Mouse (Mus musculus) heart, postnatal 36 days (tissue): ENCODE measurements around the gene Ap1g2. TPM values are rescaled to one million over a fixed set of nuclear protein-coding genes. Genes with fewer than 3 reads are reported as not detected.
A peak's percentile ranks its signal among the peaks of the same experiment; 100 is the strongest.

ENCODE experiments used
- DNase-seq, 2 experiments: peaks; one replicate each; pipeline ENCODE4 v3.0.0; 2021 to 2022
- intact Hi-C: fragments of 180-260 bp; cut with DNase I; formaldehyde crosslinking; loops from one replicate; pipeline ENCODE4 v1.15.1; 2025
- total RNA-seq, 2 experiments: library from RNA; stranded (reverse); gene quantifications; 2 replicates each; pipeline ENCODE4 v1.2.3; 2021

Gene Ap1g2
- 1 to 10 TPM; 3.9 to 6.2 TPM for total RNA-seq

GRCm38 (mm10) chr14:55105836-55106809 is at the start of gene Ap1g2:
Ap1g2 (minus strand) TSS chr14:55106593.
- DNase-seq = peak; percentile 81 to 88
- intact Hi-C loops = no loop called here

DNA sequence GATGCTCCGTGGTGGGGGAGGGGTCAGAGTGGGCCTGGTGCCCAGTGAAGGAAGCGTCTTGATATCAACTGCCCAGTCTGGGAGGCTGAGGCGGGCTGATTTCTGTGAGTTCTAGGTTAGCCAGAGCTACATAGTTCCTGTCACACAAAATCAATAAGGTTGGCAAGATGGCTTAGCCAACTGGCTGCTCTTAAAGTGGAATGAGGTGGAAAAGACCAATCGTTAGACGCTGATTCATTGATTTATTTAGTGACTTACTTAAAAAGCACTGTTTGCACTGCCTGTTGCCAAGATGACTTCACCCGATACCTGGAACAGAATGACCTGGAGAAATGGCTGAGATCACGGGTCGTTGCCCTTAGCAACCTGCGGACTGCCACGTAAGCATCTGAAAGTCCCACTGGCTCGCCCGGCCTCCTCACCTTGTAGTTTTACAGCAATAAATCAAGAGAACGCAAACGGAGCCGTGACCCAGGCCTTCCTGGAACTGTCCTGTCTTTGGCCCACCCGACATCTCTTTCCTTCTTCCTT is 46.6 kb upstream of the Ap1g2 start:
- intact Hi-C loops = no loop called here
- DNase-seq = no peak

DNA sequence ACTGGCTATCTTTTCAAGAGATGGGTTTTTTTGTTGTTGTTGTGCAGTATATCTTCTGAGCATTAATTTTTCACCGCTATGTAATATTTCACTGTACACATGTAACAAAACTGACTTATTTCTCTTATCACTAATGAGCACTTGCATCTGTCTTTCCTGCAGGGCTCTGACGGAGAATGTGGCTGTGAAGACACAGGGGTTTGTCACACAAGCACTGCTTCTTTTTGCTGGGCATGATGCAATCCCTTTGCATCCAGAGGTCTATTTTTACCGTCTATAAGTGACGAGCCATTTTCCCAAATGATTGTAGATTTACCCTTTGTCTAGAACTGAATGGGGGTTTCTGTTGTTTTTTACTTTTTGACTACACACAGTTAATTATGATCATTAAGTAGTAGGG is 45.8 kb upstream of the Ap1g2 start:
- intact Hi-C loops = no loop called here
- DNase-seq = no peak

DNA sequence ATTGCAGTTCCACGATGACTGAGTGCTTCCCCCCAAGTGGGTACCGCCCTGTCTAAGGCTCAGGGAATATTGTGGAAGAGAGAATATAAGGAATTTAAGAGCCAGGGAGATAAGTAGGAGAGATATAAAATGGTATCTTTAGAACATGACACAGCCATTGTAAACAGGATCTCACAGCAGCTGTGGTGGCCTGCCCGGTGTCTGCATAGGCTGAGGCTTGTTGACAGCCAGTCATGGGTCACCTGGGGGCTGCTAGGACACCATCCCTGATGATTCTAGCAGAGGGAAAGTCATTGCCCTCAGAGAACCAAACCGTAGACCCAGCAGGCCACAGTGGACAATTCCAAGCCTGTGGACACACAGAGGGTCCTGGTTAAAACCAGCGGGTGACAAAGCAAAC is 44.6 kb upstream of the Ap1g2 start:
- intact Hi-C loops = no loop called here
- no peak for DNase-seq

DNA sequence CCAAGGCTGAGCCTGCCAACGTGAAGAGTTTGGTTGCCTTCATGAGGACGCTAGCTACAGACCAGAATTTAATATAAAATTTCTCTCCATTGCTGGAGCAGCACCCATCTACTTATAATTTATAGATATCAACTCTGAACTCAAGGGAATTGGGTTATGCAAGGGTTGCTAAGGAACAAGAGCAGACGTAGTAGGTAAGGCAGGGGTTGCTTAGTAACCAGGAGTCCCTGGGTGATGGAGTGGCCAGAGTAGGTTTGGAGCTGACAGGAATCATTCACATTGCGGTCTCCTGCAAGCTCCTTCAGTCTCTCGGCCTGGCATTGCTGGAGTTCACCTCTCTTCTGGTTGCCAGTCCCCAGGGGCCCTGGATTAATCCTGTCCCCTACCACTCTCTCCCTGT is 42.6 kb upstream of the Ap1g2 start:
- no peak for DNase-seq
- intact Hi-C loops = loop anchor here (10.0 kb wide), 1 partner anchor 386 kb away; no protein-coding TSS in a partner anchor

GRCm38 (mm10) chr14:55148363-55148915 is 42.0 kb upstream of the Ap1g2 start:
- DNase-seq = peak; percentile 54 to 62
- intact Hi-C loops = loop anchor here (1.0 to 10.0 kb wide), 2 partner anchors 290 to 386 kb away; no protein-coding TSS in a partner anchor

GRCm38 (mm10) chr14:55146829-55147401 is 40.5 kb upstream of the Ap1g2 start:
- DNase-seq = peak; percentile 57 to 62
- intact Hi-C loops = loop anchor here (10.0 kb wide), 1 partner anchor 388 kb away; no protein-coding TSS in a partner anchor

DNA sequence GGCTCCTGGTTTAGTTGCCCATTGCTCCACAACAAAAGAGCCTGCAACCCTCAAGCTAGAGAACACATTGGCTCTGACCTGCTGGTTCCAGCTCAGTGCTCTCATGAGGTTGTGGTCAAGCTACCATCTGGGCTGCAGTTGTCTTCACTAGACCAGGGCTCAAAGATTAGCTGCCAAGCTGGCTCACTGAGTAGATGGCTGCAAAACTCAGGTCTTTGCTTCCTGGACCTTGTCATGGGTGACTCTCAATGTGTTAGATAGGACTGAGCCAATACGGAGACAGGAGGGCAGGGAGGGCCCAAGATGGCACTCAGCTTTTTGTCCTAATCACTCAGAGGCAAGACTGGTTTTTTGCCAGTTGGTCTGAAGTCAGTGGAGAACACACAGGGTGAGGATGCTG is 39.9 kb upstream of the Ap1g2 start:
- no peak for DNase-seq
- intact Hi-C loops = loop anchor here (10.0 kb wide), 1 partner anchor 388 kb away; no protein-coding TSS in a partner anchor

- DNase-seq = no peak
- intact Hi-C loops = no loop called here
Observed at GRCm38 (mm10) chr14:55139313-55139712, 32.9 kb upstream of the Ap1g2 start.

GRCm38 (mm10) chr14:55135676-55136075 is 29.3 kb upstream of the Ap1g2 start:
- DNase-seq = no peak
- intact Hi-C loops = no loop called here

- intact Hi-C loops = no loop called here
- no peak for DNase-seq
Observed at GRCm38 (mm10) chr14:55126521-55126920, 20.1 kb upstream of the Ap1g2 start.

DNA sequence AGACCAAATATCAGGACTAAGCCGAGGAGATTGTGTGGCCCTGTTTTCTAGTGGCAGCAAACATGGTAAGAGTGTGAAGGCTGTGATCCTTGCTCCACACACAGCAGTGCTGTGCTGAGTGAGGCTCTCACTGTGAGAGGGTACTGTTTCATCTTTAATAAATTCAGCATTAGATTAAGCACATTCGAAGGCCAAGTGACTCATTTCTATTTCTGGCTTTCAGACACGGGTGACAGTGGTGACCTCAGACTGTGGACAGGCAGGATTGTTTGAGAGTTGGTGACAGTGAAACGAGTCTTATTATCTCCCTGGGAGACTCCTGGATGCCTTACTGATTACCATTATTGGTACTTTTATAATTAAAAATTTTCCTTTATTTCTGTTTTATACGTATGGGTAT is 19.3 kb upstream of the Ap1g2 start:
- no peak for DNase-seq
- intact Hi-C loops = no loop called here

DNA sequence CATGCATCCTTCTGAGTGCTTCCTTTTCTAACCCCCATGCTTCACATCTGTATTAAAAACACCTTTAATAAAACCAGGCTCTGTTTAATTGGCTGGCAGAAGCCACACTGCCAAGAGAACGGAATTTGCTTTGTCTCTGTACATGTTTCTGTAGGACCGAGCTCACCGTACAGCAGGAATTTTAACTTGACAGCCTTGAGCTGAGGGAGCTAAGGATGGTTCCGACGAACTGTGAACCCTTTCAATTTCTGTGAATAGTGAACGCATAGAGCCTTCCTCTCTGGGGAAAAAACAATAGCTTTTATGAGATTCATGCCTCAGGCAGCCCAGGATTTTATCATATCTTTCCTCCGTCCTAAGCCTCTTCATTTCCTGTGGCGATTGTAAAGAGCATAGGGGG is 16.0 kb upstream of the Ap1g2 start:
- DNase-seq = no peak
- intact Hi-C loops = loop anchor here (1.0 kb wide), 2 partner anchors 39 to 316 kb away; no protein-coding TSS in a partner anchor

DNA sequence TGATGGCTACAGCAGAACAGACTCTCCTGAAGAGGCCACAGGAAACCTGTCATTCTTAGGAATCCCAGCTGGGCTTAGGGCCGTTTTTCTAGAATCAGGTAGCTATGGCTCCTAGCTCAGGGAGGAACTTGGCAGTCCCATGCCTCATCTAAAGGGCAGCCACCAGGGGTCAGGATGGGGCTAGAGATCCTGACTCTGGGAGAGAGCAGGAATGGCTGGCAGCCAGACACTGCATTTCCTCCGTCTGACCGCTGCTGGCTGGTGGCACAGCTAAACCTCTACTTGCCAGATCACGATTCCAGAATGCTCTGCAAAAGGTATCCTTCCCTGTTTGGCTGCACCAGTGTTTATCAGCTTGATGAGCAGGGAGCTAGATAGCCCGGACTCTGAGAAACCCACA is 15.6 kb upstream of the Ap1g2 start:
- DNase-seq = peak; percentile 76 to 81
- intact Hi-C loops = loop anchor here (1.0 kb wide), 2 partner anchors 39 to 316 kb away; no protein-coding TSS in a partner anchor

DNA sequence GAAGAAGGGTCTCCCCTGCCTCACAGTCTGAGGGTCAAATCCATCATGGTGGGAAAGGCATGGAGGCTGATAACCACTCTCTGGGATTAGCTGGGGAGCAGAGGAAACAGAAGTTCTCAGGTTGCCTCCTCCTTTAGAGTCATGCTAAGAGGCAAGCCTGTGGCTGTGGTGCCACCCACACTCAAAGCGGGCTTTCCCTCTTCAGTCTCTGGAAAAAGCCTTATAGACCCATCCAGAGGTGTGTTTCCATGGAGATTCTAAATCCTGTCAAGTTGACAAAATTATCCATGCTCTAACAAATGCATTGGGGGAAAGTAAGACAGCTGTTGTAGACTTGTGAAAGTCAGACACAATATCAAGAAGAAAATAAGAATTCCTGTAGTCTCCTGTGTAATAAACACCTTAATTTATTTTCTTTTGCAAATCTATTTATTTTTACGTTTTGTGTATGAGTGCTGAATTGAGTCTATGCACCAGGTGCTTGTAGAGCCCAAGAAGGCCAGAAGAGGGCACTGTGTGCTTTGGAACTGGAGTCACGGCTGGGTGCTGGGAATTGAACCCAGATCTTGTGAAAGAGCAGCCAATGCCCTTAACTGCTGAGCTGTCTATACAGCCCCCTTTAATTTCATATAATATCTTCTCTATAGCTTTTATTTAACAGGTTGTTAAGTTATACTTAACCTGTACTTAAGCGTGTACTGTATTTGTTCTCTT is 13.2 kb upstream of the Ap1g2 start:
- intact Hi-C loops = no loop called here
- DNase-seq = no peak

DNA sequence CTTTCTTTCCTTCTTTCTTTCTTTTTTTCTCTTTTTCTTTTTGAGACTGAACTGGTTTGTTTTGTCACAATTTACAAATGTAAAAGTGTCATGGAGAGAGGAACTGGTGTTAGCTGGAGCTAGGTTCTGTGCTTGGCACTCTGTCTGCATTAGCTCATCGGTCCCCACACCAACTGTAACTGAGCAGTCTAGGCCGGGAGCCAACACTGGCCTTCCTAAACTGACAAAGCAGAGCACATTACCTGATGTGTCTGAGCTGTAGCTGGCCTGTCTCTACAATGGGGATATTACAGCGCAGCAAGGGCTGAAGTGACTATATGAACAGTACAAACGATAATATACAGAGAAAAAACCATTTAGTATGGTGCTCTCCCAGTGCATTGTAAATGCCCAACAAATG is 12.5 kb upstream of the Ap1g2 start:
- intact Hi-C loops = no loop called here
- no peak for DNase-seq

- DNase-seq = no peak
- intact Hi-C loops = no loop called here
Observed at GRCm38 (mm10) chr14:55116425-55117200, 10.2 kb upstream of the Ap1g2 start, which contains the start of gene Jph4. Jph4 (minus strand) TSS chr14:55116935.

DNA sequence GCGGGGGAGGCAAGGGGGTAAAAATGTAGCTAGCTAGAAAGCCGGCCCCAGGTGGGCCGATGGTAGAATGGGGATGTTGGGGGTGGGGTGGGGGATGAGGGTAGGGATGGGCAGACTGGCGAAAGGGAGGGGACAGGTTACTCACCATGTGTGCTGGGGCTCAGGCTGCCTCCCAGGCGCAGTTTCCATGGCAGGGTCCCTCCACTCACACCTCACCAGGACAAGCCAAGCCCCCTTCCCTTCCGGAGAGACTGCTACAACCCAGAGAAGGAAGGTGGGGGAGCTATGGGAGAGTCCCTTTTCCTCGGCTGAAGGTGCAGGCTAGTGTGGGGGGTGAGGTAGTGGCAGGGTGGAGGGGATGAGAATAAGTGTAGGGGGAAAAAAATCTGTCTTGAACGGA is 9.5 kb upstream of the Ap1g2 start:
- DNase-seq = no peak
- intact Hi-C loops = no loop called here
